Mouse (Mus musculus): ENCODE measurements around the gene 2210408I21Rik. TPM values are rescaled to one million over a fixed set of nuclear protein-coding genes. Genes with fewer than 3 reads are reported as not detected.
A peak's percentile ranks its signal among the peaks of the same experiment; 100 is the strongest.

Gene 2210408I21Rik
- total and polyA plus RNA-seq, 3 experiments = 1.6 to 4.0 TPM; not detected in 1

GRCm38 (mm10) chr13:77264481-77264880 is 129.1 kb downstream of the 2210408I21Rik start (continued):
- TF ChIP-seq MYB (IDR thresholded peaks at IDR 0.05; ENCODE audit: low read depth, low read length) (no peak), TAL1 (IDR thresholded peaks at IDR 0.05; ENCODE audit: low read length) (peak; percentile 73), JUND (IDR thresholded peaks at IDR 0.05; ENCODE audit: low read depth, low read length) (no peak), RCOR1 (IDR thresholded peaks at IDR 0.05; ENCODE audit: low read depth, low read length) (no peak), ZKSCAN1 (IDR thresholded peaks at IDR 0.05; ENCODE audit: low read depth, low read length) (no peak), MYC (IDR thresholded peaks at IDR 0.05; ENCODE audit: low read depth, low read length) (no peak), MAX (IDR thresholded peaks at IDR 0.05; ENCODE audit: low read length) (no peak), BHLHE40 (IDR thresholded peaks at IDR 0.05; ENCODE audit: borderline replicate concordance, low read depth, low read length) (no peak), KAT2A (conservative IDR thresholded peaks at IDR 0.05; ENCODE audit: low read depth, low read length) (no peak), EP300 (IDR thresholded peaks at IDR 0.05; ENCODE audit: low read depth in 1 of 2, low read length in 2 of 2) (peak; percentile 44 to 45; a peak in 3 of 4 replicates), MAFK (IDR thresholded peaks at IDR 0.05; ENCODE audit: borderline replicate concordance, low read depth, low read length) (no peak), USF1 (IDR thresholded peaks at IDR 0.05; ENCODE audit: low read depth, low read length) (no peak), ETS1 (IDR thresholded peaks at IDR 0.05; ENCODE audit: low read depth, low read length) (0 out of 2 replicates have a peak, but pooled peaks have one; percentile 35), ELF1 (IDR thresholded peaks at IDR 0.05; ENCODE audit: low read depth, low read length) (no peak), CHD1 (IDR thresholded peaks at IDR 0.05; ENCODE audit: low read depth, low read length) (no peak), MAZ (IDR thresholded peaks at IDR 0.05; ENCODE audit: low read depth, low read length) (no peak), SMC3 (IDR thresholded peaks at IDR 0.05; ENCODE audit: low read depth, low read length) (no peak), NELFE (IDR thresholded peaks at IDR 0.05; ENCODE audit: low read depth, low read length) (no peak)

GRCm38 (mm10) chr13:77275172-77275747 is 139.9 kb downstream of the 2210408I21Rik start:
- H3K9me3 ChIP-seq (replicated peaks; ENCODE audit: insufficient read depth, low read length) = no peaks in the 10 kb centered on the region
- no peak overlapping the region for H3K27ac ChIP-seq (ENCODE audit: control insufficient read depth, low read depth, low read length)
- H3K36me3 ChIP-seq (ENCODE audit: control insufficient read depth in 1 of 2, insufficient read depth in 2 of 2, low read length in 2 of 2) = no peaks in the 10 kb centered on the region
- H3K79me2 ChIP-seq (ENCODE audit: control insufficient read depth, insufficient read depth, low read length, poor library complexity) = no peaks in the 10 kb centered on the region
- H3K27me3 ChIP-seq (ENCODE audit: control insufficient read depth in 1 of 2, insufficient read depth in 2 of 2, low read length in 2 of 2) = no peaks in the 10 kb centered on the region
- DNase-seq (ENCODE audit: low read depth, low spot score) = no peak
- TF ChIP-seq MYC (IDR thresholded peaks at IDR 0.05; ENCODE audit: low read depth, low read length) = no peak
- no peak for TF ChIP-seq RCOR1 (IDR thresholded peaks at IDR 0.05; ENCODE audit: low read depth, low read length)
- no peak for TF ChIP-seq USF2 (IDR thresholded peaks at IDR 0.05; ENCODE audit: borderline replicate concordance in 1 of 2, insufficient read depth in 1 of 2, low read depth in 1 of 2, low read length in 2 of 2)
- TF ChIP-seq SIN3A (IDR thresholded peaks at IDR 0.05; ENCODE audit: low read length) = no peak
- TF ChIP-seq SMC3 (IDR thresholded peaks at IDR 0.05; ENCODE audit: low read depth, low read length) = no peak
- TF ChIP-seq JUND (IDR thresholded peaks at IDR 0.05; ENCODE audit: low read depth, low read length) = no peak
- TF ChIP-seq GABPA (IDR thresholded peaks at IDR 0.05; ENCODE audit: low read depth, low read length) = no peak
- no peak for TF ChIP-seq NELFE (IDR thresholded peaks at IDR 0.05; ENCODE audit: low read depth, low read length)
- no peak for TF ChIP-seq HCFC1 (IDR thresholded peaks at IDR 0.05; ENCODE audit: low read depth, low read length)
- no peak for TF ChIP-seq E2F4 (IDR thresholded peaks at IDR 0.05; ENCODE audit: borderline replicate concordance, low read depth, low read length)
- no peak for TF ChIP-seq CHD1 (IDR thresholded peaks at IDR 0.05; ENCODE audit: low read depth, low read length)
- no peaks in the 10 kb centered on the region for H3K4me1 ChIP-seq (ENCODE audit: control insufficient read depth in 1 of 2, insufficient read depth in 2 of 2, low read length in 2 of 2)
- H3K9ac ChIP-seq (ENCODE audit: control insufficient read depth, low read depth, low read length, poor library complexity, severe bottlenecking) = no peak overlapping the region
- no peak overlapping the region for H3K4me3 ChIP-seq (ENCODE audit: control insufficient read depth in 1 of 2, insufficient read depth in 1 of 2, low read depth in 2 of 2, low read length in 2 of 2)

Data from MEL (cell line).